Comparison of ENCODE assay signal across 18 mouse cellular contexts in genomic region chr5:150390422-150390821, GRCm38 (mm10).
DNase-seq lines count a peak whose midpoint lies in the region; ATAC-seq and TF ChIP-seq lines count a peak whose summit lies in the region.
"Had no signal": no experiment of that assay in that cellular context is flagged by ENCODE, and none has a peak within 500 bp of the region (broad histone marks: within the 10 kb centered on the region; RNA-seq: fewer than 3 reads in every experiment).

No protein-coding gene starts in this region.

- H3K36me3 ChIP-seq in MEL (ENCODE audit: control insufficient read depth in 1 of 2, insufficient read depth in 2 of 2, low read length in 2 of 2) = peaks cover 0 to 12% of the 10 kb centered on the region in 2 experiments; a peak in 2 of 4 replicates
- peaks cover 71% of the 10 kb centered on the region for H3K36me3 ChIP-seq in heart, embryonic 10.5 days
- H3K36me3 ChIP-seq in liver, embryonic 13.5 days = peaks cover 16% of the 10 kb centered on the region
- peaks cover 79% of the 10 kb centered on the region for H3K36me3 ChIP-seq in midbrain, postnatal 0 days (ENCODE audit: insufficient read depth, low read length)

- TF ChIP-seq CTCF in MEL (IDR thresholded peaks at IDR 0.05 in 2 of 3, conservative IDR thresholded peaks at IDR 0.05 in 1 of 3; ENCODE audit: control insufficient read depth in 1 of 3, insufficient read depth in 1 of 3, low read depth in 2 of 3, low read length in 3 of 3, poor library complexity in 1 of 3, severe bottlenecking in 1 of 3) = no peak
- no peak for TF ChIP-seq CTCF in midbrain, postnatal 0 days (IDR thresholded peaks at IDR 0.05)

- TF ChIP-seq POLR2A in MEL (IDR thresholded peaks at IDR 0.05; ENCODE audit: control insufficient read depth in 1 of 2, insufficient read depth in 1 of 2, low read depth in 1 of 2, low read length in 2 of 2, poor library complexity in 1 of 2) = no peak

- no peaks in the 10 kb centered on the region for H3K79me2 ChIP-seq in MEL (ENCODE audit: control insufficient read depth, insufficient read depth, low read length, poor library complexity)

- no peak for TF ChIP-seq RAD21 in MEL (IDR thresholded peaks at IDR 0.05; ENCODE audit: low read depth, low read length)

- peak in 1 of 2 experiments; percentile 54; a peak in 2 of 4 replicates for TF ChIP-seq EP300 in MEL (IDR thresholded peaks at IDR 0.05; ENCODE audit: low read depth in 1 of 2, low read length in 2 of 2)

- peak; percentile 74 for ATAC-seq in liver, embryonic 13.5 days (ENCODE audit: low read depth)
- ATAC-seq in midbrain, postnatal 0 days (ENCODE audit: low FRiP score) = no peak
- ATAC-seq: activated CD4-positive, CD25-positive, alpha-beta regulatory T cell, adult 4 months; forebrain, embryonic 15.5 days; hindbrain, embryonic 16.5 days had no signal

- peak overlapping the region; percentile 42 for H3K27ac ChIP-seq in MEL (ENCODE audit: control insufficient read depth, low read depth, low read length)
- peak overlapping the region; percentile 83 for H3K27ac ChIP-seq in heart, embryonic 10.5 days
- H3K27ac ChIP-seq in liver, embryonic 13.5 days = 0 out of 2 replicates have a peak overlapping the region, but pooled peaks have one; percentile 1
- no peak overlapping the region for H3K27ac ChIP-seq in midbrain, postnatal 0 days (ENCODE audit: low read depth, low read length)
- H3K27ac ChIP-seq: embryonic facial prominence, embryonic 15.5 days; forebrain, embryonic 15.5 days; limb, embryonic 12.5 days had no signal

- H3K9me3 ChIP-seq in MEL (replicated peaks; ENCODE audit: insufficient read depth, low read length) = no peaks in the 10 kb centered on the region
- H3K9me3 ChIP-seq in heart, embryonic 10.5 days = peaks cover 10% of the 10 kb centered on the region; the same call in 1 of the 2 replicates
- H3K9me3 ChIP-seq in liver, embryonic 13.5 days (replicated peaks) = no peaks in the 10 kb centered on the region; the same call in 1 of the 2 replicates
- H3K9me3 ChIP-seq in midbrain, postnatal 0 days (ENCODE audit: low read length) = no peaks in the 10 kb centered on the region; the same call in 1 of the 2 replicates
- H3K9me3 ChIP-seq: embryonic facial prominence, embryonic 15.5 days had no signal

- peaks cover 10 to 15% of the 10 kb centered on the region in 2 experiments for H3K4me1 ChIP-seq in MEL (ENCODE audit: control insufficient read depth in 1 of 2, insufficient read depth in 2 of 2, low read length in 2 of 2)
- H3K4me1 ChIP-seq in heart, embryonic 10.5 days = peaks cover 16% of the 10 kb centered on the region
- H3K4me1 ChIP-seq in liver, embryonic 13.5 days (replicated peaks) = peaks cover 15% of the 10 kb centered on the region
- H3K4me1 ChIP-seq in midbrain, postnatal 0 days (ENCODE audit: insufficient read depth, low read length) = no peaks in the 10 kb centered on the region
- H3K4me1 ChIP-seq: embryonic facial prominence, embryonic 15.5 days; forebrain, embryonic 15.5 days had no signal

- intact Hi-C loops in heart, postnatal 25 days (cut with DNase I) = no loop called here

- H3K27me3 ChIP-seq in MEL (ENCODE audit: control insufficient read depth in 1 of 2, insufficient read depth in 2 of 2, low read length in 2 of 2) = no peaks in the 10 kb centered on the region
- H3K27me3 ChIP-seq in heart, embryonic 10.5 days (ENCODE audit: insufficient read depth, poor library complexity, severe bottlenecking) = no peaks in the 10 kb centered on the region
- no peaks in the 10 kb centered on the region for H3K27me3 ChIP-seq in liver, embryonic 13.5 days
- no peaks in the 10 kb centered on the region for H3K27me3 ChIP-seq in midbrain, postnatal 0 days (ENCODE audit: insufficient read depth, low read length)
- H3K27me3 ChIP-seq: embryonic facial prominence, embryonic 15.5 days; forebrain, embryonic 15.5 days; limb, embryonic 12.5 days had no signal

- H3K4me2 ChIP-seq in liver, embryonic 13.5 days = peak overlapping the region; percentile 5; the same call in 1 of the 2 replicates
- no peak overlapping the region for H3K4me2 ChIP-seq in midbrain, postnatal 0 days (ENCODE audit: low read depth, low read length, poor library complexity, severe bottlenecking)
- H3K4me2 ChIP-seq: embryonic facial prominence, embryonic 15.5 days; forebrain, embryonic 15.5 days; limb, embryonic 12.5 days had no signal

- WGBS in heart, embryonic 10.5 days = 11% methylated on average over 7 of the region's 7 CpGs
- WGBS in liver, embryonic 13.5 days (ENCODE audit: insufficient replicate concordance) = 11% methylated on average over 7 of the region's 7 CpGs
- WGBS in midbrain, postnatal 0 days = 72% methylated on average over 7 of the region's 7 CpGs

- DNase-seq in heart, adult 18-20 months = peak; percentile 33 to 63
- DNase-seq in heart, postnatal 25 days (ENCODE audit: low spot score) = no peak
- peak; percentile 84 for DNase-seq in MEL (ENCODE audit: low read depth, low spot score)
- peak; percentile 93 for DNase-seq in heart, embryonic 10.5 days (ENCODE audit: low spot score)
- peak; percentile 12 for DNase-seq in liver, embryonic 13.5 days
- DNase-seq in midbrain, postnatal 0 days (ENCODE audit: low spot score) = no peak
- no peak for DNase-seq in layer of hippocampus, adult 9-11 months
- no peak for DNase-seq in right cerebral cortex, postnatal 36 days (ENCODE audit: low spot score in 2 of 2)
- DNase-seq: cerebellum, adult 9-10 months; gastrocnemius, postnatal 14 days; kidney, adult 9 months; lung, postnatal 14 days; right cerebral cortex, adult 18-20 months had no signal

- H3K9ac ChIP-seq in MEL (ENCODE audit: control insufficient read depth, low read depth, low read length, poor library complexity, severe bottlenecking) = no peak overlapping the region
- no peak overlapping the region for H3K9ac ChIP-seq in liver, embryonic 13.5 days
- no peak overlapping the region for H3K9ac ChIP-seq in midbrain, postnatal 0 days (replicated peaks; ENCODE audit: low read length, poor library complexity, severe bottlenecking)
- H3K9ac ChIP-seq: embryonic facial prominence, embryonic 15.5 days; forebrain, embryonic 15.5 days; limb, embryonic 12.5 days had no signal

- peak overlapping the region; percentile 14 to 35 for H3K4me3 ChIP-seq in MEL (ENCODE audit: control insufficient read depth in 1 of 2, insufficient read depth in 1 of 2, low read depth in 2 of 2, low read length in 2 of 2)
- no peak overlapping the region for H3K4me3 ChIP-seq in heart, embryonic 10.5 days
- no peak overlapping the region for H3K4me3 ChIP-seq in liver, embryonic 13.5 days (replicated peaks)
- H3K4me3 ChIP-seq in midbrain, postnatal 0 days (ENCODE audit: low read depth, low read length) = no peak overlapping the region
- H3K4me3 ChIP-seq: embryonic facial prominence, embryonic 15.5 days; forebrain, embryonic 15.5 days; limb, embryonic 12.5 days had no signal

TF ChIP-seq in MEL, 35 proteins besides CTCF, POLR2A, EP300 and RAD21 (continues in another document):
- TF ChIP-seq ZKSCAN1 (IDR thresholded peaks at IDR 0.05; ENCODE audit: low read depth, low read length) = no peak
- no peak for TF ChIP-seq UBTF (IDR thresholded peaks at IDR 0.05; ENCODE audit: borderline replicate concordance, insufficient read depth, low read depth, low read length)
- no peak for TF ChIP-seq POLR2AphosphoS5 (IDR thresholded peaks at IDR 0.05; ENCODE audit: borderline replicate concordance, low read depth, low read length)
- TF ChIP-seq USF2 (IDR thresholded peaks at IDR 0.05; ENCODE audit: borderline replicate concordance in 1 of 2, insufficient read depth in 1 of 2, low read depth in 1 of 2, low read length in 2 of 2) = no peak
- no peak for TF ChIP-seq ELF1 (IDR thresholded peaks at IDR 0.05; ENCODE audit: low read depth, low read length)
- no peak; the same call in 1 of the 2 replicates for TF ChIP-seq MXI1 (IDR thresholded peaks at IDR 0.05; ENCODE audit: low read depth, low read length)
- TF ChIP-seq E2F4 (IDR thresholded peaks at IDR 0.05; ENCODE audit: borderline replicate concordance, low read depth, low read length) = no peak
- no peak for TF ChIP-seq SMC3 (IDR thresholded peaks at IDR 0.05; ENCODE audit: low read depth, low read length)
- TF ChIP-seq CHD1 (IDR thresholded peaks at IDR 0.05; ENCODE audit: low read depth, low read length) = no peak
- peak; percentile 96 for TF ChIP-seq ETS1 (IDR thresholded peaks at IDR 0.05; ENCODE audit: low read depth, low read length)
- TF ChIP-seq ZC3H11A (IDR thresholded peaks at IDR 0.05; ENCODE audit: low read depth, low read length) = no peak
- 0 out of 2 replicates have a peak, but pooled peaks have one; percentile 30 for TF ChIP-seq HCFC1 (IDR thresholded peaks at IDR 0.05; ENCODE audit: low read depth, low read length)
- TF ChIP-seq TCF12 (IDR thresholded peaks at IDR 0.05; ENCODE audit: low read depth, low read length) = peak; percentile 75; the same call in 1 of the 2 replicates
- peak; percentile 44; the same call in 1 of the 2 replicates for TF ChIP-seq MAFK (IDR thresholded peaks at IDR 0.05; ENCODE audit: borderline replicate concordance, low read depth, low read length)
- TF ChIP-seq GABPA (IDR thresholded peaks at IDR 0.05; ENCODE audit: low read depth, low read length) = no peak
- TF ChIP-seq POLR2AphosphoS2 (IDR thresholded peaks at IDR 0.05; ENCODE audit: low read length) = no peak
- peak; percentile 52; the same call in 1 of the 2 replicates for TF ChIP-seq MAZ (IDR thresholded peaks at IDR 0.05; ENCODE audit: low read depth, low read length)
- 0 out of 2 replicates have a peak, but pooled peaks have one; percentile 26 for TF ChIP-seq NELFE (IDR thresholded peaks at IDR 0.05; ENCODE audit: low read depth, low read length)
- peak; percentile 36; the same call in 1 of the 2 replicates for TF ChIP-seq GATA1 (IDR thresholded peaks at IDR 0.05; ENCODE audit: low read depth, low read length)
- TF ChIP-seq ZMIZ1 (IDR thresholded peaks at IDR 0.05; ENCODE audit: low read depth, low read length) = no peak
- no peak for TF ChIP-seq ZNF384 (IDR thresholded peaks at IDR 0.05; ENCODE audit: low read depth, low read length)
- peak; percentile 50; the same call in 1 of the 2 replicates for TF ChIP-seq BHLHE40 (IDR thresholded peaks at IDR 0.05; ENCODE audit: borderline replicate concordance, low read depth, low read length)
- TF ChIP-seq NRF1 (IDR thresholded peaks at IDR 0.05; ENCODE audit: insufficient read depth, low read depth, low read length, poor library complexity, severe bottlenecking) = no peak
- TF ChIP-seq RCOR1 (IDR thresholded peaks at IDR 0.05; ENCODE audit: low read depth, low read length) = peak; percentile 86
- TF ChIP-seq TAL1 (IDR thresholded peaks at IDR 0.05; ENCODE audit: low read length) = peak; percentile 50; the same call in 1 of the 2 replicates
- TF ChIP-seq USF1 (IDR thresholded peaks at IDR 0.05; ENCODE audit: low read depth, low read length) = peak; percentile 4; the same call in 1 of the 2 replicates
- 0 out of 2 replicates have a peak, but pooled peaks have one; percentile 5 for TF ChIP-seq JUND (IDR thresholded peaks at IDR 0.05; ENCODE audit: low read depth, low read length)
- TF ChIP-seq KAT2A (conservative IDR thresholded peaks at IDR 0.05; ENCODE audit: low read depth, low read length) = no peak

Comparison
In these comparisons a context has a peak if more than half of its experiments do, and no peak if none do; other contexts are left out.
1. DNase-seq: peak in heart, adult 18-20 months (2 of 2), MEL (single experiment), heart, embryonic 10.5 days (single experiment) and liver, embryonic 13.5 days (single experiment); none in heart, postnatal 25 days (single experiment), midbrain, postnatal 0 days (single experiment), layer of hippocampus, adult 9-11 months (single experiment) and right cerebral cortex, postnatal 36 days (0 of 2).
2. H3K4me3 ChIP-seq: peak in MEL (2 of 2); none in heart, embryonic 10.5 days (single experiment), liver, embryonic 13.5 days (single experiment) and midbrain, postnatal 0 days (single experiment).